Mouse (Mus musculus): ENCODE measurements around the gene Slc43a2.

DNA sequence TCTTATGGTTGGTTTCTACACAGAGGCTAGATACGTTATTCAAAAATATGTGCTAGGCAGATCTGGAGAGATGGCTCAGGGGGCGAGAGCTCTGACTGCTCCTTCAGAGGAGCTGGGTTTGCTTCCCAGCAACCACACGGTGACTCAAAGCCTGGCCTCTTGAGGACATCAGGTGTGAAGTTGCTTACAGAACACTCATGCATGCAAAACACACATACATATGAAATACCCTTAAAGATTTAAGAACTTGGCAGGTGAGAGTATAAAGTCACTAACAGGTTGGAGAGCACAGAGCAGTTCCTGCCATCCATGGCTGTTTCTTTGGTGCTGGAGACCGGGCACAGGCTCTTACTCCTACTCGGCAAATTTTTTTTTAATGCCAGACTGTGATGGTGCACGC lies 4.6 kb upstream of the Slc43a2 start:
- TF ChIP-seq CTCF (IDR thresholded peaks at IDR 0.05; ENCODE audit: borderline replicate concordance, insufficient read depth, low read depth, low read length) = no peak
- TF ChIP-seq POLR2A (IDR thresholded peaks at IDR 0.05; ENCODE audit: borderline replicate concordance, insufficient read depth, low read length) = no peak
